Mouse (Mus musculus) embryonic facial prominence, embryonic 15.5 days (tissue): ENCODE results near the gene Polk. TPM values are rescaled to one million over a fixed set of nuclear protein-coding genes. Genes with fewer than 3 reads are reported as not detected.

Experiments used
- ATAC-seq: fragments of 200-750 bp; cut with Nextera tagmentation; 2 replicates; pipeline ENCODE4 v1.8.0; 2017; ENCODE audit warnings: low read depth, moderate TSS enrichment; ENCODE audit not compliant: insufficient number of reproducible peaks, low FRiP score, low TSS enrichment
- H3K27ac ChIP-seq: fragments of 300-500 bp; sonication (generic); replicated peaks from 2 replicates; pipeline ENCODE4 v1.5.1; 2015; ENCODE audit warnings: mild to moderate bottlenecking, inconsistent platforms
- H3K27me3 ChIP-seq: fragments of 300-500 bp; sonication (generic); 2 replicates; pipeline ENCODE4 v1.6.1; 2015; ENCODE audit warnings: inconsistent platforms
- H3K36me3 ChIP-seq: fragments of 300-500 bp; sonication (generic); 2 replicates; pipeline ENCODE4 v1.6.1; 2015; ENCODE audit warnings: mild to moderate bottlenecking, inconsistent platforms
- H3K4me1 ChIP-seq: fragments of 300-500 bp; sonication (generic); 2 replicates; pipeline ENCODE4 v1.6.1; 2015; ENCODE audit warnings: inconsistent platforms
- H3K4me2 ChIP-seq: fragments of 300-500 bp; sonication (generic); replicated peaks from 2 replicates; pipeline ENCODE4 v1.6.1; 2015; ENCODE audit warnings: mild to moderate bottlenecking, inconsistent platforms
- H3K4me3 ChIP-seq: fragments of 300-500 bp; sonication (generic); replicated peaks from 2 replicates; pipeline ENCODE4 v1.5.1; 2015; ENCODE audit warnings: mild to moderate bottlenecking, inconsistent platforms
- H3K9ac ChIP-seq: fragments of 300-500 bp; sonication (generic); 2 replicates; pipeline ENCODE4 v1.6.1; 2015; ENCODE audit warnings: inconsistent platforms
- H3K9me3 ChIP-seq: fragments of 300-500 bp; sonication (generic); replicated peaks from 2 replicates; pipeline ENCODE4 v1.6.1; 2016; ENCODE audit warnings: inconsistent platforms
- WGBS: fragments of 180-500 bp; shearing (Covaris S2); methylation state at CpG from one replicate; pipeline ENCODE4 v1.1.7; 2015; 5-methylcytosine and 5-hydroxymethylcytosine counted together
- polyA plus RNA-seq: library from polyadenylated mRNA; unstranded; fragments of >200 nt; fragmentation: Nextera tagmentation; extraction: Ambion mirVana; gene quantifications from 2 replicates; pipeline ENCODE4 v1.2.1, GENCODE M21; 2015

Polk gene
- polyA plus RNA-seq, 1 experiment from 2014 or later, result 13.3 TPM

DNA sequence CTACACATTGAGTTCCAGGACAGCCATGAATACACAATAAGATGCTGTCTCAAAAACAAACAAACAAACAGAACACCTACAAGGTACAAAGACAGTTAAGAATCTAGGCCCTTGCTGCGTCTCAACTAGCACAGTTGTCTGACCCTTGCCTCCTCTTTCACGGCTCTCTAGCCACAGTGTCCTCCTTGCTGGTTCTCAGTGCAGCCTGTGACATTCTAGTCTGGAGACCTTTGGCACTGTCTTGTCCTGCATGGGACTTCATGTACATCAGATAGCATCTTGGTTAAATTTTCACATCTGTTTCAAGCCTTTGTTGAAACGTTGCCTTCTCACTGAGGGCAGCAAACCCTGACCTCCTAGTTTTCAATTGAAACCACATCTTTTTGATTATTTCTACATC is 13.6 kb downstream of the Polk start:
- Histone ChIP-seq H3K4me2 (no peak overlapping the region), H3K4me3 (no peak overlapping the region), H3K9me3 (no peaks in the 10 kb centered on the region), H3K36me3 (0 out of 2 replicates have a peak, but pooled peaks cover 2% of the 10 kb centered on the region), H3K27ac (no peak overlapping the region), H3K9ac (no peak overlapping the region), H3K4me1 (peaks cover 18% of the 10 kb centered on the region; the same call in 1 of the 2 replicates), H3K27me3 (no peaks in the 10 kb centered on the region)
- no peak for ATAC-seq
- 71% methylated on average over 3 of the region's 3 CpGs for WGBS

DNA sequence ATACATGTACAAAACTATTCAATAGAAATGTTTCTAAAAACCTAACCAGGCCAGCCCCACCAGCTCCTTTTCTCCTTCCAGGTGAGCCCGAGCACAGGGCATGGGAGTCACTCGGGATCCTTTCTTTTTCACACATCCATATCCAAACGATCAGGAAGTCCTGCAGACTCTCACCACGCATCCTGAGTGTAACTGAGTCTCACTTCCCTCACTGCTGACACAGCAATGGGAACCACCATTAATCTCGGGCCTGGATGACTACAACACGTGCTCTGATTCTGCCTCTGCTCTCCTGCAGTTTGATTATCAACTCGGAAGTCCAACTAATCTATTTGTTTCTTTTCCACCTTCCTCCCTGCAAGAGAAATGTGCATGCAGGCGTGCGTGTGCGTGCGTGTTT is 14.5 kb downstream of the Polk start:
- Histone ChIP-seq H3K27me3 (no peaks in the 10 kb centered on the region), H3K9me3 (no peaks in the 10 kb centered on the region), H3K27ac (no peak overlapping the region), H3K4me2 (no peak overlapping the region), H3K9ac (no peak overlapping the region), H3K4me3 (no peak overlapping the region), H3K36me3 (0 out of 2 replicates have a peak, but pooled peaks cover 2% of the 10 kb centered on the region), H3K4me1 (peaks cover 14% of the 10 kb centered on the region; the same call in 1 of the 2 replicates)
- no peak for ATAC-seq
- 85% methylated on average over 11 of the region's 11 CpGs for WGBS

DNA sequence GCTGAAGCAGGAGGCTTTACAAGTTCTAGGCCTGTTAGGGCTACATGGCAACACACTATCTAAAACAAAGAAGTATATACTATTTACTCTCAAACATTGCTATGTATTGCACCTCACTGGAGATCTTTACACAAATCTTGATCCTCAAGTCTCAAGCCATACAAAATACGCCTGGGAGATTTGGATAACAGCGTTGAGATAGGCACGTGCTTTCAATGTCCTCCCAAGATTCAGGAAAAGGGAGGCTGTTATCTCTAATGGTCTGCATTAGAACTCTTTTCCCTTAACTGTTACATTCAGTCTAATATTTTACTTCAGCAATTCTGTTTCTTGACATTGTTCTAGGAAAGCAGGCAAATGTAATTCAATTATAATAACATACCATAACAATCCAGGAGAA is 15.4 kb downstream of the Polk start:
- Histone ChIP-seq H3K27ac (no peak overlapping the region), H3K9ac (no peak overlapping the region), H3K4me3 (no peak overlapping the region), H3K36me3 (0 out of 2 replicates have a peak, but pooled peaks cover 2% of the 10 kb centered on the region), H3K4me2 (no peak overlapping the region), H3K27me3 (no peaks in the 10 kb centered on the region), H3K4me1 (peaks cover 11% of the 10 kb centered on the region; the same call in 1 of the 2 replicates), H3K9me3 (no peaks in the 10 kb centered on the region)
- ATAC-seq, result no peak
- WGBS, result 80% methylated on average over 3 of the region's 3 CpGs

DNA sequence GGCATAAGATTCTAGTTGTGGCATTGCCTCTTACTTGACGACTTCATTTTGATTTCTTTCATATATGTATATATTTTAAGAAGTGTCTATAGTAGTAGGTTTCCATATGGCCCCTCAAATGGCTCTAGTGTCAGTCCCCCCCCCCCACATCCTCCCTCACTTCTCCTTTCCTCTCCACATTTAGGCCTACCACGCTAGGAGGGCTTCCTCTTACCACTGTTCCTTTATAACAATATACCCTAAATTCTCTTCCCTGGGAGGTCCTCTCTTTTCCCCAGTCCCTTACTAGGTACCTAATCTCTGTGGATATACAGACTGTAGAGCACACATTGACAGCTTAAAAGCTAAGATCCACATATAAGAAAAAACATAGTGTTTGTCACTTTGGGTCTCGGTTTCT is 21.1 kb downstream of the Polk start:
- Histone ChIP-seq H3K4me1 (no peaks in the 10 kb centered on the region), H3K4me2 (no peak overlapping the region), H3K4me3 (no peak overlapping the region), H3K9ac (no peak overlapping the region), H3K36me3 (no peaks in the 10 kb centered on the region; the same call in 1 of the 2 replicates), H3K27ac (no peak overlapping the region), H3K9me3 (no peaks in the 10 kb centered on the region), H3K27me3 (no peaks in the 10 kb centered on the region)
- 86% methylated on average over 3 of the region's 3 CpGs for WGBS
- ATAC-seq, result no peak

DNA sequence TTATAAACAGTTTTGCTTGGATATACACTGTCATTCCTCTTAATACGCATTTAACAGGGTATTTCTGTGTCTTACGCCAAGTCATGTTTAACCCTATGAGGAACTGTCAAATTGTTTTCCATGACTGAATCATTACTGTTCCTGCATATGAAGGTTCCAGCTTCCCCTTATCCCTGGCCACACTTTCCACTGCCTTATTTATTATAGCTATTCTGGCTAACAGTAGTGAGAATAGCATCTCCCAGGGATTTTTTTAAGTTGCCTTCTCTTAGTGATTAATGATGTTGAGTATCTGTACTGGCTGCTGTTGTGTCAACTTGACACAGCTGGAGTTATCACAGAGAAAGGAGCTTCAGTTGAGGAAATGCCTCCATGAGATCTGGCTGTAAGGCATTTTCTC is 25.0 kb downstream of the Polk start:
- ATAC-seq, result no peak

DNA sequence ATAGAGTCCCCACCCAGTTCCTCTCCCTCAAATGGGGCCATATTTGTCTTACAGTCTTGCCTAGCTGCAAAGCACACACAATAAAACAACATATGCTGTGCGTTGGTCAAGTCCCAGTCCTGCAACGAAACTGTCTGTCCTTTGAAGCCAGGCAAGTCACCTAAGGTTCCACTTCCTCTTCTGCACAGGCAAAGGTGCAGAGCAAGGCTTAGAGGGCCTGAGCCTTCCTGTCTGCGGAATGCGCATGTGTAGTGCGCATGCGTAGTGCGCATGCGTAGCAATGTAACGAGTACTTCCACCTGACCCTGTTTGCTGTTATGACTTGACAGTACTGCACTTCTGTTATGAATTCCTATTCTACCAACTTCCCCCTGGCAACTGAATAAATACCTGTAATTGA is 26.1 kb downstream of the Polk start:
- Histone ChIP-seq H3K36me3 (no peaks in the 10 kb centered on the region; the same call in 1 of the 2 replicates), H3K9me3 (no peaks in the 10 kb centered on the region), H3K4me1 (no peaks in the 10 kb centered on the region), H3K27me3 (no peaks in the 10 kb centered on the region), H3K27ac (no peak overlapping the region), H3K9ac (no peak overlapping the region), H3K4me2 (no peak overlapping the region), H3K4me3 (no peak overlapping the region)
- WGBS, result 85% methylated on average over 9 of the region's 9 CpGs
- ATAC-seq, result no peak

More for the DNA sequence above, 25.0 kb downstream of the Polk start:
- no peak overlapping the region for H3K9ac ChIP-seq
- H3K9me3 ChIP-seq, result no peaks in the 10 kb centered on the region
- no peak overlapping the region for H3K4me2 ChIP-seq
- H3K4me3 ChIP-seq, result no peak overlapping the region
- 80% methylated on average over 2 of the region's 2 CpGs for WGBS
- no peaks in the 10 kb centered on the region for H3K27me3 ChIP-seq
- H3K36me3 ChIP-seq, result no peaks in the 10 kb centered on the region; the same call in 1 of the 2 replicates
- no peak overlapping the region for H3K27ac ChIP-seq
- H3K4me1 ChIP-seq, result no peaks in the 10 kb centered on the region

DNA sequence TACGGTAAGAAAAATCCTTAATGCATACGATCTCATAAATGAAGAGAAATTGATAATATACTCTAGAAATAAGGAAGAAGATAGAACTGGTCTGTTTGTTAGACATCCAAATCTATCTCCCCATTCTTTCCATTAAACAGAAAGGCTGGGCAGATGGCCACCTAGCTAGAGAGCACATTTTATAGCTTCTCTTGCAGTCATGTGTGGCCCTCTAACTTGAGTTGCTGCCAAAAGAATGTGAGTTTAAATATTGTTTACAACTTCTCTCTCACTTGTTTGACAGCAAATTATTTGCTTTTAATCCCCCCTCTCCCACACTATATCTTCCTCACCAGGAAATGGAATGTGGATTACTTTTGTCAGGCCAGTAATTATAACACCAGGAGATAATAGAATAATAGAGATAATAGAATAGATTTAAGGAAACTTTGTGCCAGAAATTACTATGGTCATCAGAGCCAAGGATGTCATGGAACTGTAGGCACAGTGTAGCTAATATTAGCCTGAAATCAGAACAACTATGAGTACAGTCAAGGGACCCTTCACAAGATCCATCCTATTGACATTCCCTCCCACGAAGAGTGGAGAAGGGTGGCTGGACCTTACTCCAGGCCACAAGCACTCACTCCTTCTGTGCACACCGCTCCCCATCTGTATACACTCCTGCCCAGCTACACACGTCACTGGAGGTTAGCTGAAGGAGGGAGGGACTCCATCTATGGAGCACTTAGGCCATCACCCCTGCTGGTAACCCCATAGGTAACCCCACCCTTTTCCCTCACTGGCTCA is 28.0 kb downstream of the Polk start:
- no peaks in the 10 kb centered on the region; the same call in 1 of the 2 replicates for H3K36me3 ChIP-seq
- H3K27ac ChIP-seq, result no peak overlapping the region
- ATAC-seq, result no peak
- H3K9ac ChIP-seq, result no peak overlapping the region
- no peaks in the 10 kb centered on the region for H3K4me1 ChIP-seq
- H3K4me3 ChIP-seq, result no peak overlapping the region
- no peak overlapping the region for H3K4me2 ChIP-seq
- no peaks in the 10 kb centered on the region for H3K9me3 ChIP-seq
- no peaks in the 10 kb centered on the region for H3K27me3 ChIP-seq
- 82% methylated on average over 5 of the region's 5 CpGs for WGBS

DNA sequence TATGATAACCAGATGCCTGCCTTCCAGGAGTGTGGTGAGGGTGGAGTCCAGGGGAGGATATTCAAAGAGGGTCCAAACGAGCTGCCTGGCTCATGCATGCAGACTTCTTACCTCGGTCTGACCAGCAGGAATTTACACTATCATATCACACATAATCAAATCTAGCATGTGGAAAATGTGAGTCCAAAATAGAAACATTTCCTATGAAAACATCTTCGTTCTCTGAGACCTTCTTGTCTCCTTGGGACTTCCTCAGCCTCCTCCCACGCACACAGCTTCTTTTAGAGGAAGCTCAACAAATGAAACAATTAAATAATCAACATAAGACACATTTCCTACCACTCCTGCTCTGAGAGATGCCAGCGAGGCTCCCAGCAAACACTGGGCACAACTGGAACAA is 30.5 kb downstream of the Polk start:
- H3K9ac ChIP-seq, result no peak overlapping the region
- no peaks in the 10 kb centered on the region; the same call in 1 of the 2 replicates for H3K36me3 ChIP-seq
- no peak for ATAC-seq
- no peaks in the 10 kb centered on the region for H3K4me1 ChIP-seq
- no peaks in the 10 kb centered on the region for H3K27me3 ChIP-seq
- H3K4me2 ChIP-seq, result no peak overlapping the region
- no peak overlapping the region for H3K4me3 ChIP-seq
- 57% methylated on average over 5 of the region's 5 CpGs for WGBS
- H3K27ac ChIP-seq, result no peak overlapping the region
- H3K9me3 ChIP-seq, result no peaks in the 10 kb centered on the region

DNA sequence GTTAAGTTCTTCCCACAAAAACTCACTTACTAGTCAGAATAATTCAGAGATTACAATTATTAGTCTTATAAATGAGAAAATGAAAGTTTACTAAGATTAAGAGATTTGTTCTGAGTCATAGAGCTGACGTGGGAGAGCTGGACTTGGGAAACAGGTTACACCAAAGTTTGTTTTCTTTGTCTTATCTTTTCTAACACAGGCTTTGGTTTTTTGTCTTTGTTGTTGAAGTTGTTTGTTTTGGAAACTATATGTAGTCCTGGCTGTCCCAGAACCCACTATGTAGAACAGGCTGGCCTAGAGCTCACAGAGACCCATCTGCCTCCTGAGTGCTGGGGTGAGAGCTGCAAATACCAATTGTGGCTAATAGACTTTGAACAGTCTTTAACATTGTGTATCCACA is 31.1 kb downstream of the Polk start:
- no peak overlapping the region for H3K27ac ChIP-seq
- H3K4me3 ChIP-seq, result no peak overlapping the region
- ATAC-seq, result no peak
- no peak overlapping the region for H3K4me2 ChIP-seq
- H3K4me1 ChIP-seq, result no peaks in the 10 kb centered on the region
- no peaks in the 10 kb centered on the region for H3K27me3 ChIP-seq
- H3K36me3 ChIP-seq, result no peaks in the 10 kb centered on the region; the same call in 1 of the 2 replicates
- H3K9ac ChIP-seq, result no peak overlapping the region
- 69% methylated on average over 1 of the region's 1 CpGs for WGBS
- H3K9me3 ChIP-seq, result no peaks in the 10 kb centered on the region

DNA sequence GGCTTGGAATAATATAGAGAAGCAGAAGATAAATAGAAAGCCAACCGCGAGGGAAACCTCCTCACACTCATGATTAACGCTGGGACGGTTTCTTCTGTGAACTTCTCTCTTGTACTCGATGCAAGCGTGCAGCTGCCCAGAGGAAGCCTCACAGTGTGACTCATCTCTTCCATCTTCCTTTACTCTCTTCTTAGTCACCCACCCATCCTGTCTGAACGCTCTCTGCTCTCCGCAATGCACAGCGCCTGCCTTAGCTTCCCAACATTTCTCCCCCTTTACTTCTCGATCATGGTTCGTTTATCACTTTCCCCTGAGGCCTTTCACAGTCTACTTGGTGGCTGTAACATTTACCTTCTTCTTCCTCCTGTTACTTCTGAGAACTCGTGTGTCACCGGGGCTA is 31.7 kb downstream of the Polk start:
- H3K27me3 ChIP-seq, result no peaks in the 10 kb centered on the region
- no peak overlapping the region for H3K27ac ChIP-seq
- no peaks in the 10 kb centered on the region for H3K9me3 ChIP-seq
- no peaks in the 10 kb centered on the region for H3K36me3 ChIP-seq
- H3K9ac ChIP-seq, result no peak overlapping the region
- no peak overlapping the region for H3K4me3 ChIP-seq
- H3K4me1 ChIP-seq, result no peaks in the 10 kb centered on the region
- ATAC-seq, result no peak
- WGBS, result 71% methylated on average over 13 of the region's 13 CpGs
- H3K4me2 ChIP-seq, result no peak overlapping the region

DNA sequence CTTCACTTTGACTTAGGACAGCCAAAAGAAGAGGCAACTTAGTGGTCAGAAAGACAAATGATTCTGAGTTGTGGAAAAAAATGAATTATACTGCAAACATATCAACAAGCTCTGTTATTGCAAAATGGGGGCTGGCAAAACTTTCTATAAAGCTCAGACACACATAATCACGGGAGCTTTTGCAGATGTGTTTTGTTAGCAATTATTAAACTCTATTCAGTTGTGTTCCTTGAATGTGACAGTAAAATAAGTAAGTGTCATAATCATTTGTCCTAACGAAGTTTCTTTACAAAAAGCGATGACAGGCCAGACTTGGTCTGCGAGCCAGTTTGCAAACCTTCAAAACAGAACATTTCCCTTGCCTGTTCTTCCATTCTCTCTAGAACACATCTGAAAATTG is 34.8 kb downstream of the Polk start:
- H3K27me3 ChIP-seq, result no peaks in the 10 kb centered on the region
- no peak overlapping the region for H3K27ac ChIP-seq
- no peak overlapping the region for H3K4me3 ChIP-seq
- no peak for ATAC-seq
- no peaks in the 10 kb centered on the region for H3K9me3 ChIP-seq
- no peak overlapping the region for H3K9ac ChIP-seq
- H3K36me3 ChIP-seq, result no peaks in the 10 kb centered on the region
- no peaks in the 10 kb centered on the region for H3K4me1 ChIP-seq
- no peak overlapping the region for H3K4me2 ChIP-seq
- 87% methylated on average over 4 of the region's 4 CpGs for WGBS

DNA sequence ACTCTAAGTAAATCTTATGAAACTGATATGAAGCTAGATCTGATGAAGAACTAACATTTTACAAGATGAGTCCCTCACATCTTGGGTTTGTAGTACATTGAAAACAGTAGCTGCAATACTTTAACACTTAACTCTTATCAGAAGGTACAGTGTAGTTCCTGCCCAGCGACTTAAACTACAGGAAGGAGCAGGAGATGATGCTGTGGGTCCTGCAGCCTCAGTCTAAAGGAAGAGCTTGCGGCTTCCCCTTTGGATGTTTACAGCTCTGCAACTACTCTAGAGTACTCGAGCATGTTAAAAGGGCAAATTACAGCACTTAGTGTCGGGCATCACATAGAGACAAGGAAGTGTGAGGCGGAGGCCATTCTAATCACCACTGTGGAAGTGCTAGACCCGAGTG is 36.1 kb downstream of the Polk start:
- ATAC-seq, result no peak
- 77% methylated on average over 6 of the region's 6 CpGs for WGBS
- H3K27me3 ChIP-seq, result no peaks in the 10 kb centered on the region
- no peaks in the 10 kb centered on the region for H3K9me3 ChIP-seq
- no peak overlapping the region for H3K4me3 ChIP-seq
- H3K4me1 ChIP-seq, result no peaks in the 10 kb centered on the region
- no peak overlapping the region for H3K4me2 ChIP-seq
- H3K27ac ChIP-seq, result no peak overlapping the region
- no peak overlapping the region for H3K9ac ChIP-seq
- H3K36me3 ChIP-seq, result no peaks in the 10 kb centered on the region
